In the genomic region with DNA sequence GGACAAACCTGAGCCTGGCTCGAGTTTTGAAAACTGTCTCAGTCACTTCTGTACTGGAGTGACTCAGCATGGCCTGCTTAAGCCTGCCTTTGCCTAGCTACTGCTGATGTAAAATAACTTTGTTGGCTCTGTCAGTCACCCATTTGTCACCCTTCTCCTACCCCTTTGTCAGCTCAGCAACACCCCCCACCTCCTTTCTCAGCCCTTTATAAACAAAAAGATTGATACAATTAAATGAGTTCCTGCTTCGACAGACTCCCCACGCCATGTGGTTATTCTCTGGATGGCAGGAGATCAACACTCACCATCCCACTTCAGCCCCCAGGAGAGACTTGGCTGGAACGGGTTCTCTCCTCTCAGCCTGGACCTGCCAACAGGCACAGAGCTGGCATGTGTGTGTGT, we compare ENCODE assay signal across 13 mouse cellular contexts. TPM values are rescaled to one million over a fixed set of nuclear protein-coding genes. Genes with fewer than 3 reads are reported as not detected.
A peak's percentile ranks its signal among the peaks of the same experiment; 100 is the strongest.
DNase-seq lines count a peak whose midpoint lies in the region; ATAC-seq and TF ChIP-seq lines count a peak whose summit lies in the region.
"Had no signal": no experiment of that assay in that cellular context is flagged by ENCODE, and none has a peak within 500 bp of the region (broad histone marks: within the 10 kb centered on the region; RNA-seq: fewer than 3 reads in every experiment).

No protein-coding gene starts in this region.

- ATAC-seq in forebrain, postnatal 0 days = peak; percentile 79
- ATAC-seq in forebrain, embryonic 15.5 days (replicated peaks) = no peak; the same call in 1 of the 2 replicates
- ATAC-seq in limb, embryonic 14.5 days (ENCODE audit: low FRiP score, low read depth) = no peak
- no peak for ATAC-seq in kidney, embryonic 15.5 days (replicated peaks; ENCODE audit: low FRiP score)

- no peaks in the 10 kb centered on the region for H3K4me1 ChIP-seq in forebrain, postnatal 0 days (ENCODE audit: insufficient read depth)
- H3K4me1 ChIP-seq in forebrain, embryonic 15.5 days = 0 out of 2 replicates have a peak, but pooled peaks cover 4% of the 10 kb centered on the region
- no peaks in the 10 kb centered on the region for H3K4me1 ChIP-seq in limb, embryonic 14.5 days (ENCODE audit: control insufficient read depth, insufficient read depth, low read length)
- H3K4me1 ChIP-seq in limb, embryonic 10.5 days = no peaks in the 10 kb centered on the region
- 0 out of 2 replicates have a peak, but pooled peaks cover 2% of the 10 kb centered on the region for H3K4me1 ChIP-seq in kidney, embryonic 15.5 days

- TF ChIP-seq CTCF in forebrain, postnatal 0 days (IDR thresholded peaks at IDR 0.05; ENCODE audit: low read depth) = no peak

- H3K4me2 ChIP-seq in forebrain, postnatal 0 days (ENCODE audit: low read depth) = no peak overlapping the region
- H3K4me2 ChIP-seq in forebrain, embryonic 15.5 days (replicated peaks) = no peak overlapping the region
- H3K4me2 ChIP-seq in limb, embryonic 14.5 days (replicated peaks; ENCODE audit: low read depth, low read length, severe bottlenecking) = no peak overlapping the region
- H3K4me2 ChIP-seq in kidney, embryonic 15.5 days = no peak overlapping the region
- H3K4me2 ChIP-seq: liver, embryonic 11.5 days had no signal

- WGBS in forebrain, postnatal 0 days = 11% methylated on average over 4 of the region's 4 CpGs
- 6% methylated on average over 4 of the region's 4 CpGs for WGBS in forebrain, embryonic 15.5 days
- 26% methylated on average over 4 of the region's 4 CpGs for WGBS in limb, embryonic 14.5 days
- 40% methylated on average over 4 of the region's 4 CpGs for WGBS in limb, embryonic 10.5 days
- 28% methylated on average over 4 of the region's 4 CpGs for WGBS in kidney, embryonic 15.5 days

- H3K27ac ChIP-seq in forebrain, postnatal 0 days (ENCODE audit: low read depth, low read length) = no peak overlapping the region
- no peak overlapping the region for H3K27ac ChIP-seq in forebrain, embryonic 15.5 days (replicated peaks)
- H3K27ac ChIP-seq in limb, embryonic 14.5 days (replicated peaks; ENCODE audit: low read depth, low read length) = no peak overlapping the region
- no peak overlapping the region for H3K27ac ChIP-seq in limb, embryonic 10.5 days
- no peak overlapping the region for H3K27ac ChIP-seq in kidney, embryonic 15.5 days

- peak; percentile 56 for DNase-seq in forebrain, postnatal 0 days
- DNase-seq in limb, embryonic 14.5 days (ENCODE audit: low spot score) = peak; percentile 11
- DNase-seq in limb, embryonic 10.5 days (ENCODE audit: low spot score) = no peak
- DNase-seq in brain, adult 2 months (ENCODE audit: low read depth, low spot score) = peak; percentile 19
- DNase-seq in heart, postnatal 4 days = peak; percentile 44
- DNase-seq in right cerebral cortex, postnatal 4 days = no peak
- DNase-seq: cerebellum, postnatal 36 days; kidney, postnatal 10 days had no signal

- no peak overlapping the region for H3K9ac ChIP-seq in forebrain, postnatal 0 days
- no peak overlapping the region for H3K9ac ChIP-seq in forebrain, embryonic 15.5 days (replicated peaks)
- H3K9ac ChIP-seq in limb, embryonic 14.5 days (ENCODE audit: low read depth, low read length, severe bottlenecking) = no peak overlapping the region
- no peak overlapping the region for H3K9ac ChIP-seq in kidney, embryonic 15.5 days

- H3K36me3 ChIP-seq in forebrain, postnatal 0 days (ENCODE audit: insufficient read depth) = no peaks in the 10 kb centered on the region
- H3K36me3 ChIP-seq in forebrain, embryonic 15.5 days = no peaks in the 10 kb centered on the region
- H3K36me3 ChIP-seq in limb, embryonic 14.5 days (ENCODE audit: control insufficient read depth, insufficient read depth, low read length) = no peaks in the 10 kb centered on the region
- no peaks in the 10 kb centered on the region for H3K36me3 ChIP-seq in limb, embryonic 10.5 days
- peaks cover 12% of the 10 kb centered on the region for H3K36me3 ChIP-seq in kidney, embryonic 15.5 days

- H3K9me3 ChIP-seq in forebrain, postnatal 0 days (ENCODE audit: low read length) = no peaks in the 10 kb centered on the region
- H3K9me3 ChIP-seq in forebrain, embryonic 15.5 days = no peaks in the 10 kb centered on the region
- H3K9me3 ChIP-seq in limb, embryonic 14.5 days (ENCODE audit: control insufficient read depth, low read length) = no peaks in the 10 kb centered on the region
- H3K9me3 ChIP-seq in limb, embryonic 10.5 days (replicated peaks) = no peaks in the 10 kb centered on the region
- no peaks in the 10 kb centered on the region for H3K9me3 ChIP-seq in kidney, embryonic 15.5 days (replicated peaks)

- no peak overlapping the region for H3K4me3 ChIP-seq in forebrain, postnatal 0 days (ENCODE audit: low read depth, low read length)
- H3K4me3 ChIP-seq in forebrain, embryonic 15.5 days = no peak overlapping the region
- no peak overlapping the region for H3K4me3 ChIP-seq in limb, embryonic 14.5 days (replicated peaks; ENCODE audit: low read length)
- no peak overlapping the region for H3K4me3 ChIP-seq in limb, embryonic 10.5 days
- no peak overlapping the region for H3K4me3 ChIP-seq in kidney, embryonic 15.5 days (replicated peaks)

- H3K27me3 ChIP-seq in forebrain, postnatal 0 days (ENCODE audit: insufficient read depth, low read length) = no peaks in the 10 kb centered on the region
- no peaks in the 10 kb centered on the region for H3K27me3 ChIP-seq in forebrain, embryonic 15.5 days
- H3K27me3 ChIP-seq in limb, embryonic 14.5 days (ENCODE audit: control insufficient read depth, insufficient read depth, low read length) = no peaks in the 10 kb centered on the region
- H3K27me3 ChIP-seq in limb, embryonic 10.5 days (ENCODE audit: low read depth, poor library complexity, severe bottlenecking) = no peaks in the 10 kb centered on the region
- H3K27me3 ChIP-seq in kidney, embryonic 15.5 days = no peaks in the 10 kb centered on the region

- TF ChIP-seq POLR2A in limb, embryonic 14.5 days (IDR thresholded peaks at IDR 0.05; ENCODE audit: borderline replicate concordance, extremely low read depth, insufficient read depth, insufficient read length) = no peak

RNA-seq across cellular contexts. Expression of gene Itgb2l, which starts 35.4 kb away (rescaled TPM):
- 0.23 TPM in 1 of 2 replicates, not detected in the other for total RNA-seq in forebrain, postnatal 0 days (2014; rRNA removed)
- polyA plus RNA-seq in forebrain, postnatal 0 days (2015; fragmentation: Nextera tagmentation; extraction: Ambion mirVana) = 0.08 and 0.16 TPM in 2 replicates
- not detected in 2 replicates for polyA plus RNA-seq in forebrain, embryonic 15.5 days (2015; fragmentation: Nextera tagmentation; extraction: Ambion mirVana)
- polyA plus RNA-seq in limb, embryonic 14.5 days (2012; rRNA removed) = 0.05 and 0.17 TPM in 2 replicates
- polyA plus RNA-seq in limb, embryonic 14.5 days (2014; fragmentation: Nextera tagmentation; extraction: Ambion mirVana) = 0.07 TPM in 1 of 2 replicates, not detected in the other
- polyA plus RNA-seq in limb, embryonic 10.5 days (2016; fragmentation: Nextera tagmentation; extraction: Ambion mirVana) = 0.11 TPM in 1 of 2 replicates, not detected in the other
- not detected for total RNA-seq in heart, postnatal 4 days (2021)
- polyA plus RNA-seq in kidney, embryonic 15.5 days (2015; fragmentation: Nextera tagmentation; extraction: Ambion mirVana) = 0.58 and 0.91 TPM in 2 replicates
- total RNA-seq: heart, postnatal 14 days; left cerebral cortex, adult 18-20 months had no signal

RNA-seq across cellular contexts. Expression of gene Pcp4, which starts 59.3 kb away (rescaled TPM):
- total RNA-seq in forebrain, postnatal 0 days (2014; rRNA removed) = 159 and 179 TPM in 2 replicates
- 348 and 400 TPM in 2 replicates for polyA plus RNA-seq in forebrain, postnatal 0 days (2015; fragmentation: Nextera tagmentation; extraction: Ambion mirVana)
- polyA plus RNA-seq in forebrain, embryonic 15.5 days (2015; fragmentation: Nextera tagmentation; extraction: Ambion mirVana) = 141 and 169 TPM in 2 replicates
- 1.8 and 6.3 TPM in 2 replicates for polyA plus RNA-seq in limb, embryonic 14.5 days (2012; rRNA removed)
- polyA plus RNA-seq in limb, embryonic 14.5 days (2014; fragmentation: Nextera tagmentation; extraction: Ambion mirVana) = 12.0 and 12.2 TPM in 2 replicates
- polyA plus RNA-seq in limb, embryonic 10.5 days (2016; fragmentation: Nextera tagmentation; extraction: Ambion mirVana) = 1.3 and 2.1 TPM in 2 replicates
- under 1 TPM; 0.67 to 0.74 TPM for total RNA-seq in heart, postnatal 4 days (2021)
- polyA plus RNA-seq in kidney, embryonic 15.5 days (2015; fragmentation: Nextera tagmentation; extraction: Ambion mirVana) = 82.6 and 86.0 TPM in 2 replicates

Comparison
In these comparisons a context has a peak if more than half of its experiments do, and no peak if none do; other contexts are left out.
1. DNase-seq: peak in forebrain, postnatal 0 days (single experiment), limb, embryonic 14.5 days (single experiment), brain, adult 2 months (single experiment) and heart, postnatal 4 days (single experiment); none in limb, embryonic 10.5 days (single experiment) and right cerebral cortex, postnatal 4 days (single experiment).